Mouse (Mus musculus) kidney, embryonic 14.5 days (tissue): ENCODE results near the gene Grin2b. TPM values are rescaled to one million over a fixed set of nuclear protein-coding genes. Genes with fewer than 3 reads are reported as not detected.
A peak's percentile ranks its signal among the peaks of the same experiment; 100 is the strongest.

ENCODE experiments used
- ATAC-seq: fragments of 200-750 bp; cut with Nextera tagmentation; 2 replicates; pipeline ENCODE4 v1.8.0; 2017; ENCODE audit warnings: moderate number of reproducible peaks, mild to moderate bottlenecking, moderate TSS enrichment, moderate library complexity; ENCODE audit not compliant: low FRiP score, low TSS enrichment
- H3K27ac ChIP-seq: fragments of 300-500 bp; sonication (generic); 2 replicates; pipeline ENCODE4 v1.5.1; 2014; ENCODE audit warnings: low read depth, mild to moderate bottlenecking, low read length, moderate library complexity, mixed read lengths
- H3K27me3 ChIP-seq: fragments of 300-500 bp; sonication (generic); 2 replicates; pipeline ENCODE4 v1.6.1; 2014; ENCODE audit warnings: mild to moderate bottlenecking, low read length; ENCODE audit not compliant: control insufficient read depth, insufficient read depth
- H3K36me3 ChIP-seq: fragments of 300-500 bp; sonication (generic); 2 replicates; pipeline ENCODE4 v1.6.1; 2014; ENCODE audit warnings: low read length, mixed read lengths; ENCODE audit not compliant: control insufficient read depth, insufficient read depth
- H3K4me1 ChIP-seq: fragments of 300-500 bp; sonication (generic); 2 replicates; pipeline ENCODE4 v1.6.1; 2014; ENCODE audit warnings: low read length, mixed read lengths; ENCODE audit not compliant: control insufficient read depth, insufficient read depth
- H3K4me2 ChIP-seq: fragments of 300-500 bp; sonication (generic); replicated peaks from 2 replicates; pipeline ENCODE4 v1.6.1; 2014; ENCODE audit warnings: low read depth, mild to moderate bottlenecking, low read length
- H3K4me3 ChIP-seq: fragments of 300-500 bp; sonication (generic); 2 replicates; pipeline ENCODE4 v1.5.1; 2014; ENCODE audit warnings: mild to moderate bottlenecking, low read length
- H3K9ac ChIP-seq: fragments of 300-500 bp; sonication (generic); 2 replicates; pipeline ENCODE4 v1.6.1; 2014; ENCODE audit warnings: low read depth, mild to moderate bottlenecking, low read length, moderate library complexity
- H3K9me3 ChIP-seq: fragments of 300-500 bp; sonication (generic); 2 replicates; pipeline ENCODE4 v1.6.1; 2016; ENCODE audit warnings: low read length; ENCODE audit not compliant: control insufficient read depth
- WGBS: fragments of 180-500 bp; shearing (Covaris S2); extraction: QIAGEN DNeasy Blood & Tissue Kit; methylation state at CpG from one replicate; pipeline ENCODE4 v1.1.7; 2014; 5-methylcytosine and 5-hydroxymethylcytosine counted together
- polyA plus RNA-seq: library from polyadenylated mRNA; unstranded; fragments of >200 nt; fragmentation: Nextera tagmentation; extraction: Ambion mirVana; gene quantifications from 2 replicates; pipeline ENCODE4 v1.2.1, GENCODE M21; 2014

Grin2b gene
- polyA plus RNA-seq, 1 experiment from 2014 or later = 0.05 TPM

DNA sequence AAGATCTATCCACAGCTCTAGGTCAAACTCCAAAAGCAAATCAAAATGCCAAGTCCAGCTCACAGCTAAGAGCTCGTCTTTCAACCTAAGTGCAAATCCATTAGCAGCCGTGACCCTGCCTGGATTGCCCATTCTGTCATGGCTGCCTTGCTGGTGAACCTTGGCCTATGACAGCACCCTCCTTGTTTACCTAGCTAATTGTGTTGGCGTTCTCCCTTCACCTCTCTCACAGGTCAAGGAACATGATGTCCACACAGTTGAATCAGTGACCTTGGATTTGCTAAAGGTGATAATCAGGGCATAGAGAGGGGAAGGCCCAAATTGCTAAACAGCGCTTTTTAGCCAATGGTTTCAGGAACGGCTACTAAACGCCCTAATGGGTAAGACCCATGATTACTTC lies 165.2 kb downstream of the Grin2b start:
- ATAC-seq = no peak
- H3K4me2 ChIP-seq = no peak overlapping the region
- no peak overlapping the region for H3K27ac ChIP-seq
- WGBS = 44% methylated on average over 6 of the region's 6 CpGs
- no peak overlapping the region for H3K9ac ChIP-seq
- no peaks in the 10 kb centered on the region for H3K9me3 ChIP-seq
- H3K4me1 ChIP-seq = no peaks in the 10 kb centered on the region
- H3K4me3 ChIP-seq = no peak overlapping the region
- H3K36me3 ChIP-seq = no peaks in the 10 kb centered on the region
- no peaks in the 10 kb centered on the region for H3K27me3 ChIP-seq

DNA sequence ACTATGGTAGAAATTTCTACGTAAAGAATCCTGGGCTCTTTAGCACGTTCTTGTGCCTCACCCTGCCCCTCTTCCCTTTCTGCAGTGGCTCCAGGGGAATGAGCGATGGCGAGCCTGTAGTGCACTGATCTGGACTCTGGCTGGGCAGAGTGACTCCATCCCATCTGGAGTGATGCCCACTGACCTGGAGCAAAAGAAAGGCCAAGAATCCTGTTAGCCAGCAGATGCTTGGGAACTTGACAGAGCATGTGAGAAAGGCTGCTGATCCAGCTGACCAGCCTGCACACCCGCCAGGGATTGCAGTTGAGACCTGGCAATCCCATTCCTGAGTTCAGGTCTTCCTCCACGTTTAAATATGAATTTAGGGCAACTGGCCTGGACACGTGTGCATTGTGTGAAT lies 178.6 kb downstream of the Grin2b start:
- H3K27ac ChIP-seq = no peak overlapping the region
- no peak overlapping the region for H3K4me2 ChIP-seq
- H3K9me3 ChIP-seq = peaks cover 2% of the 10 kb centered on the region; the same call in 1 of the 2 replicates
- H3K27me3 ChIP-seq = no peaks in the 10 kb centered on the region
- no peaks in the 10 kb centered on the region for H3K4me1 ChIP-seq
- no peak overlapping the region for H3K9ac ChIP-seq
- WGBS = 73% methylated on average over 7 of the region's 7 CpGs
- H3K36me3 ChIP-seq = no peaks in the 10 kb centered on the region
- no peak overlapping the region for H3K4me3 ChIP-seq
- ATAC-seq = 0 out of 2 replicates have a peak, but pooled peaks have one; percentile 32

DNA sequence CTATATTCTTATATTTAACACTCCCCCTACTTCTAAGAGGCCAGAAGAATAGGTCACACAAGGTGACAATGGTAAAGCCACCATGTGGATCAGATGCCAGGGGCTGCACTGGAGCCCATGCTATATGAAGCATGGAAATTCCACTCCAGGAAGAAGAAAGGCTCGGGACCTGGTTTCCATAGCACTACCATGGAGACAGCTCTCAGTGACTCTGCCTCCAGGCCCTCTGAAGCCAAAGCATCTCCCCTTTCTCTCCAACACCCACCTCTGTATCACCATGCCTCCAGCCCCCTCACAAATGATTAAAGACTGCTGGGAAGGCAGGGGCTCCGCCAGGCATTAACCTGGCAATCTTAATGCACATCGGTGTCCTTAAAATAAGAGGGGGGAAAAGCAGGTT lies 179.4 kb downstream of the Grin2b start:
- Histone ChIP-seq H3K4me1 (no peaks in the 10 kb centered on the region), H3K4me2 (no peak overlapping the region), H3K27ac (no peak overlapping the region), H3K9ac (no peak overlapping the region), H3K4me3 (no peak overlapping the region), H3K36me3 (no peaks in the 10 kb centered on the region), H3K27me3 (no peaks in the 10 kb centered on the region), H3K9me3 (peaks cover 2% of the 10 kb centered on the region; the same call in 1 of the 2 replicates)
- ATAC-seq = peak; percentile 71; the same call in 1 of the 2 replicates
- WGBS = 61% methylated on average over 3 of the region's 3 CpGs

DNA sequence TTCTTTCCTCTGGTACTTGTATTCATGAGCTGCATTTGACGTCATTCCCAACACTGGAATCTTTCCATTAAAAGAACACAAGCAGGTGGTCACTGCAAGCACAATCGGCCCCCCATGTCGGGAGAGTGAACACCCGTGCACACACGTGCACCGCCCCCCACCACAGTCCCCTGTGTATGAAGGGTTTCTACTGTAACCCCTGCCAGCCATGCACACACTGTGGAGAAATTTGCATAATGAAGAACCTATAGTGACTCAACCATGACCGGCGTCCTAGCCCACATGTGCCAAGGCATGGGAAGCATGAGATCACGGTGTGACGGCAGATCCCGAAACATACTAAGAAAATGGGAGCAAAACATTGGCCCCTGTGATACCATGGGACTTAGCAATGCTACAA lies 179.9 kb downstream of the Grin2b start:
- no peak overlapping the region for H3K4me3 ChIP-seq
- H3K36me3 ChIP-seq = no peaks in the 10 kb centered on the region
- no peak overlapping the region for H3K4me2 ChIP-seq
- H3K9me3 ChIP-seq = peaks cover 2% of the 10 kb centered on the region; the same call in 1 of the 2 replicates
- no peak overlapping the region for H3K9ac ChIP-seq
- no peak overlapping the region for H3K27ac ChIP-seq
- WGBS = 87% methylated on average over 11 of the region's 11 CpGs
- no peaks in the 10 kb centered on the region for H3K4me1 ChIP-seq
- no peaks in the 10 kb centered on the region for H3K27me3 ChIP-seq
- ATAC-seq = no peak

DNA sequence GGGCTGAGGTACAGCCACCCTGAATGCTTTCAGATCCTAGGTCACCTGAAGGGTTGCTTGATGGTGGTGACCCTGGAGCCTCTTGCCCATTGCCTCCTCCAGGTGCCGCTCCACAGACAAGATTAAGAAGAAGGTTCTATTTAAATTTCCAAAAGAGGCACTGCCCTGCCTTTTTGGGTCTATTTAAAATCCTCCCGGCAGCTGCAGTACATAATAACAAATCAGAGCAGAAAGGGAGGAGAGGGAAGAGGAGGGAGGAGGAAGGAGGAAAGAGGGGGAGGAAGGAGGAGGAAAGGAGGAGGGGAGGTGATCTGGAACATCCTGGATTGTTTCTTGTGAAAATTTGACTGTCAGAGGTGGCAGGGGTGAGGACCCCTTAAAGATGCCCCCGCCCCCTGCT lies 197.2 kb downstream of the Grin2b start:
- Histone ChIP-seq H3K9me3 (no peaks in the 10 kb centered on the region), H3K4me3 (no peak overlapping the region), H3K4me2 (no peak overlapping the region), H3K27ac (no peak overlapping the region), H3K27me3 (no peaks in the 10 kb centered on the region), H3K36me3 (no peaks in the 10 kb centered on the region), H3K4me1 (peaks cover 10% of the 10 kb centered on the region), H3K9ac (no peak overlapping the region)
- 34% methylated on average over 3 of the region's 3 CpGs for WGBS
- ATAC-seq = peak; percentile 55; the same call in 1 of the 2 replicates

DNA sequence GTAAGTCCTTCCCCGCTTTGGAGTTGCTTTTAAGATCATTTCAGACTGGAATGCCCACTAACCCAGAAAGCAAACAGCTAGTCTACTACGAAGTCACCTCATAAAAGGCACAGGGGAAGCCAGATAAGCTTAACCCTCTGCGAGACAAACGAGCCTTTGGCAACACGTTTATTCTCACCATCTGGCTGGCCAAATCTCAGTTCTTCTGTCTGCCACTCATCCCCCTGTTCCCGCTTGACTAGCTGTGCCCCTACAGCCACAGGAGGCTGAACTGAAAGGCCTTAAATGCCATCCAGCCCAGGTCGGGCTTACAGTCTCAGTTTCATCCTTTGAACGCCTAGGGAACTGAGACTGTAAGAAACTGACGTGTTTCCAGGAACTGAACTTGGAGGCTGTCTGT lies 200.8 kb downstream of the Grin2b start:
- H3K36me3 ChIP-seq = no peaks in the 10 kb centered on the region
- no peak overlapping the region for H3K4me2 ChIP-seq
- 51% methylated on average over 9 of the region's 9 CpGs for WGBS
- no peaks in the 10 kb centered on the region for H3K9me3 ChIP-seq
- no peak for ATAC-seq
- no peak overlapping the region for H3K27ac ChIP-seq
- no peaks in the 10 kb centered on the region for H3K27me3 ChIP-seq
- no peak overlapping the region for H3K4me3 ChIP-seq
- H3K9ac ChIP-seq = no peak overlapping the region
- peaks cover 10% of the 10 kb centered on the region for H3K4me1 ChIP-seq

DNA sequence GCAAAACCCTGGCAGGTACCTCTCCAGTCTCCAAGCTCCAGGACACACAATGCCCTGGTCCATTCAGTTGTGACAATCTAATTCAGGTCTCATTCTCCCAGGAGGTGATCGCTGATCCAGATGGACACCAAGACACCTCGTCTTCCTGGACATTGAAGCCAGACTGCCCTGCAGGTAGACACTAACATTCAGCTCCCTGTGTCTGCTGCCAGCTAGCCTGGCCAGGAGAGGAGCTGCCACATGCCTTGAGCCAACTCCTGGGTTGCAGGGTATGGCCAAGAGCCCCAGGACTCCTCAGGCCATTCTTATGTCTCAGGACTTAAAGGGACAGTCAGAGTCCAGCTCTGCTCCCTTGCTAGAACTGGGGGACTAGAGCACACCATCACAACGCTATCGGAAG lies 201.8 kb downstream of the Grin2b start:
- 90% methylated on average over 4 of the region's 4 CpGs for WGBS
- no peaks in the 10 kb centered on the region for H3K36me3 ChIP-seq

DNA sequence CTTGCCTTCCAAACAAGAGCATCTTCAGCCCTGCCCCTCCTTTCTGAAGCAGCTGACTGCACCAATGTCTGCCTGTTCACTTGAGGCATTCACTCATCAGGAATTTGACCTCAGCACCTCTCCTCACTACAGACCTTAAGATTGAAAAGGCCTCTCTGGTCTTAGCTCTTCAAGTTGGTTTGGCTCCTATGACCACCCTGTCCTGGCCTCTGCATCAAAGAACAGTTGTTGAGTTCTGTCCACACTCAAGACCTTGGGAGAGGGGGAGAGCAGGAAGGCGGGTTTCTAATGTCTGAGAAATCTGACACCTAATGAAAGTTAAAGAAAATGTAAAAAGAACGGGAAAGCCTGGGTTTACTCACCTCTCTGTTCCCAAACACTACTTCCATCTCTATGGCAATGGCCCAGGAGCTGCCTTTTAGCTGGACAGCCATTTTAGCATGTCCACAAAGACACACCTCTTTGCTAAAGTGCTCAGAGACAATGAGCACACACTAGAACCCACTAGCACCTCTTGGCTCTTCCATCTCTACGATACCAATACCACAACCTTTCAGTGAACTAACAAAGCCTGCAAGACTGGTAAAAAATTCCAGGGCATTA lies 202.5 kb downstream of the Grin2b start:
- Histone ChIP-seq H3K27ac (no peak overlapping the region), H3K27me3 (no peaks in the 10 kb centered on the region), H3K36me3 (no peaks in the 10 kb centered on the region), H3K4me2 (no peak overlapping the region), H3K9me3 (no peaks in the 10 kb centered on the region), H3K4me1 (peaks cover 2% of the 10 kb centered on the region; the same call in 1 of the 2 replicates), H3K4me3 (no peak overlapping the region), H3K9ac (no peak overlapping the region)
- no peak for ATAC-seq
- WGBS = 52% methylated on average over 3 of the region's 3 CpGs

More for the DNA sequence above, 201.8 kb downstream of the Grin2b start:
- Histone ChIP-seq H3K27ac (no peak overlapping the region), H3K4me1 (peaks cover 7% of the 10 kb centered on the region), H3K9me3 (no peaks in the 10 kb centered on the region), H3K4me3 (no peak overlapping the region), H3K27me3 (no peaks in the 10 kb centered on the region), H3K9ac (no peak overlapping the region), H3K4me2 (no peak overlapping the region)
- no peak for ATAC-seq

DNA sequence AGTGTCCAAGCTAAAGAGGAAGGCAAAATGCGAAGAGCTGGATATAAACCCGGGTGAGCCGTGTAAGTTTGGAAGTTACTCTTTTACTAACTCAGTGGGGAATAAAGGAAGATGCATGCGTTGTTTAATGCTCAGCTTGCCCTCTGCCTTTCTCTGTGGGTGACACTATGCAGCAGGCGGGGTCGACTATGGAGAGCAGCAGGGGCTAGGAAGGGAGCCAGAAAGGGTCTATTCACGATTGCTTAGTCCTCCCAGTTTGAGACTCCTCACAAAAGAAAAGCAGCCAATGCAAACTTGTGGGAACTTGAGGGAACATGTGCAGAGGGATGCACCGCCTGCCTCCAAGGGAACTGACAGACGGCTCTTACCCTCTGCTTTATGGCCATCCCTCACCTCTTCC lies 211.5 kb downstream of the Grin2b start:
- no peak overlapping the region for H3K4me3 ChIP-seq
- peaks cover 4% of the 10 kb centered on the region; the same call in 1 of the 2 replicates for H3K9me3 ChIP-seq
- no peak overlapping the region for H3K27ac ChIP-seq
- no peak overlapping the region for H3K9ac ChIP-seq
- no peak overlapping the region for H3K4me2 ChIP-seq
- no peaks in the 10 kb centered on the region for H3K27me3 ChIP-seq
- H3K4me1 ChIP-seq = no peaks in the 10 kb centered on the region
- no peak for ATAC-seq
- no peaks in the 10 kb centered on the region for H3K36me3 ChIP-seq
- 65% methylated on average over 9 of the region's 9 CpGs for WGBS
